Mouse (Mus musculus) erythroblast, embryonic 14.5 days (primary cell): ENCODE measurements around the gene Fam20a. TPM values are rescaled to one million over a fixed set of nuclear protein-coding genes. Genes with fewer than 3 reads are reported as not detected.

Experiments used
- H3K27me3 ChIP-seq: 2 replicates; pipeline ENCODE4 v1.6.1; 2012; ENCODE audit warnings: inconsistent platforms; ENCODE audit not compliant: control insufficient read depth
- H3K36me3 ChIP-seq: 2 replicates; pipeline ENCODE4 v1.6.1; 2012; ENCODE audit warnings: mild to moderate bottlenecking, inconsistent platforms; ENCODE audit not compliant: control insufficient read depth
- H3K4me1 ChIP-seq: 2 replicates; pipeline ENCODE4 v1.6.1; 2012; ENCODE audit warnings: inconsistent platforms; ENCODE audit not compliant: control insufficient read depth
- H3K4me3 ChIP-seq: replicated peaks from 2 replicates; pipeline ENCODE3; 2012; ENCODE audit warnings: moderate library complexity, mild to moderate bottlenecking, inconsistent platforms
- H3K9me3 ChIP-seq: 2 replicates; pipeline ENCODE4 v1.6.1; 2012; ENCODE audit warnings: low read length, inconsistent platforms, mixed read lengths; ENCODE audit not compliant: control insufficient read depth
- GATA1 ChIP-seq: IDR thresholded peaks from 2 replicates; pipeline ENCODE4 v1.6.1; 2012; ENCODE audit warnings: low read length, inconsistent platforms, mixed read lengths
- TAL1 ChIP-seq: IDR thresholded peaks from 3 replicates; pipeline ENCODE4 v1.6.1; 2012; ENCODE audit warnings: low read length, inconsistent platforms, mixed read lengths
- polyA plus RNA-seq: library from polyadenylated mRNA; stranded (reverse); fragments of >175 nt; gene quantifications from 2 replicates; pipeline ENCODE4 v1.2.3, GENCODE M21; 2012

Fam20a gene
- polyA plus RNA-seq, 1 experiment = not detected

DNA sequence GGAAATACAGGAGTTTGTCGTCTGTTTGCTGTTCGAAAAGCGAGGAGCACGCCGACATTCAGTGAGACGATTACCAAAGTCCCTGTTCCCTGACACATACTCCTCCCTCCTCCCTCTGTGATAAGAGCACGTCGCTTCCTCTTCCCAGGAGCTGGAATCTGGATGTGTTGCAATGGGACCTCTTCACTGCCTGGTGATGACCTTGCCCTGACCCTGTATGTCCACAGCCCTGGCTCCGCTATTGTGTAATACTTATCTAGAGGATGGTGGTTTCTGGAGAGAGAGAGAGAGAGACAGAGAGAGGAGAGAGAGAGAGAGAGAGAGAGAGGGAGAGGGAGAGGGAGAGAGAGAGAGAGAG, 16.0 kb downstream of the Fam20a start:
- Histone ChIP-seq H3K4me3 (no peak overlapping the region), H3K4me1 (no peaks in the 10 kb centered on the region), H3K9me3 (no peaks in the 10 kb centered on the region), H3K27me3 (no peaks in the 10 kb centered on the region), H3K36me3 (no peaks in the 10 kb centered on the region)
- TF ChIP-seq TAL1 (no peak), GATA1 (no peak)

DNA sequence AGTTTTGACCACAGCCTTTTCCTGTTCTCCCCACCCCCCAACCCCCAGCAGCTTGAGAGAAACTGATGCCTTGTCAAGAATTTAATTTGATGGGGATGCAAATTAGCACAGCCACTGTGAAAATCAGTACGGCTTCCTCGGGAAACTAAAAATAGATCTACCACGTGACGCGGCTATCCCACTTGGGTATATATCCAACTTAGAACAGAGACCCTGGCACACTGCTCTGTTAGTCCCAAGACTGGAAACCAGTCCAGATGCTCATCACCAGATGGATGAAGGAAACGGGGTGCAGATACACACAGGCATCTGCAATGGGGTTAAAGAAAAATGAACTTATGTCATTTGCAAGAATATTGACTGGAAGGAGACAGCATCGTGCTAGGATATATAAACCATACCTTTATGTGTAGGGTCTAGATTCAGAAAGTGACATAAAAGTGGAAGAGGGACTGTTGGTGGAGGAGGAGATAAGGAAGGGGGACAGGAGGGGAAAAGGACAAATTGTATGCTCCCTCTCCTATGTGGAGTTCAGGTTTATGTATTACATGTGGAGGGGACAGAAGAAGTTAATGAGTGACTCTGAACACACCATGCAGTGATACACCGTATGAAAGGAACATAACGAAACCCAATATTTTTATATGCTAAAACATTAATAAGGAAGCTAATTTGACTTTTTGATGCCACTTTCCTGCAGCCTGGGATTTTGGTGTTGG, 16.6 kb downstream of the Fam20a start:
- H3K27me3 ChIP-seq = no peaks in the 10 kb centered on the region
- no peaks in the 10 kb centered on the region for H3K4me1 ChIP-seq
- TF ChIP-seq TAL1 (no peak), GATA1 (no peak)
- 0 out of 2 replicates have a peak, but pooled peaks cover 2% of the 10 kb centered on the region for H3K9me3 ChIP-seq
- no peak overlapping the region for H3K4me3 ChIP-seq
- no peaks in the 10 kb centered on the region for H3K36me3 ChIP-seq

DNA sequence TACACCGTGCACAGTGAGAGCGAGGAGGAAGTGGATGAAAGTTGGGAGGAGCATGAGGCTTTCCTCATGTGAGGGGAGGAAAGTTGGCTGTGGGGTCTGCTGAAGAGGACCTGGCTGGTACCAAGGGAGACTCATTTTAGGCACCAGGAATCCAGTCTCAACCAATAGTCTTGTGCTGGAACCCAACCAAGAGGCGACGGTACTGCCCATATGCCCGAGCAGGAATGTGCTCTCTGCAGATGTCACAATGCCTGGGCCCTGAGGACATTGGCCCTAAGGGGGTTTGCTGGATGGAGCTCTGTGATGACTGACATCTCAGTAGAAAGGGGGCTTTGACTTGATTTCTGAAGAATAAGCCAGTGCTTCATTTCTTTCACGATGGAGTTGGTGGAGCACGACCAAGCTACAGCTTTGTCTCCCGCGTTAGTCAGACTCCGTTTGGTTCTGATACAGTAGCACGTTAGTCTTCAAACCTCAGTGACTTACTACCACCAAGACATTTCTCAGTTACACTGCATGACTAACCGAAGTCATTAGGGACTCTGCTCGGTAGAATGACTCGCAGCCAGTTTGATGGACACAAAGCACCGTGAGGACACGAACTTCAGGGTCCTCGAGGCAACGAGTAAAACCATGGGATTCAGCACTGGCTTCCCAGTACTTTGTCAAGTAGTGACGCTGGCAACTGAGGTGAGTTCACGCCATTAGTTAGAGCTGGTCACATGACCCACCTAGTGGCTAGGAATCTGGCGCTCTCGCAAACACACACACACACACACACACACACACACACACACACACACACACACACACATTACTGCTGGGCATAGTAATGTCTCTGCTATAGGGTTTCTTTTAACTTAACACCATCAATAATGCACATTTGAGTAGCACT, 17.5 kb downstream of the Fam20a start:
- Histone ChIP-seq H3K4me1 (no peaks in the 10 kb centered on the region), H3K9me3 (peaks cover 4% of the 10 kb centered on the region)

DNA sequence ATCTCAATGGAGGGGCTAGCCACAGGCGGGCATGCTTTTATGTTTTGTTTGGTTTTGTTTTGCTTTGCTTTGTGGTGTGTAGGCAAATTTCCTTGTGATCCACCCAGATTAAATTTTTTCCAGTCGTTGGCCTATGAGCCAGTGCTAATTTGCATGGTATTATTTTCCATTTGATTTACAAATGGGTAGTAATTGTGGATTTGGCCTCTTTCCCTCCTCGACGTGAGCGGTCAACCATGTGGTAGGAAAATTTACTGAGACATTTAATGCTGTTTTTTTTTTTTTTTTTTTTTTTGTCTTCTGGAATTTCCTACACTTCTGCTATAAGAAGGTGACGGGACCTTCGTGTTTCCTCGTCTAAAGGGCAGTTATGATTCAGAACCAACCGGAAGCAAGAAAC, 18.2 kb downstream of the Fam20a start:
- Histone ChIP-seq H3K4me3 (no peak overlapping the region), H3K36me3 (no peaks in the 10 kb centered on the region), H3K4me1 (no peaks in the 10 kb centered on the region), H3K27me3 (no peaks in the 10 kb centered on the region), H3K9me3 (peaks cover 8% of the 10 kb centered on the region)
- TF ChIP-seq GATA1 (no peak), TAL1 (no peak)

More for the DNA sequence above, 17.5 kb downstream of the Fam20a start:
- Histone ChIP-seq H3K27me3 (no peaks in the 10 kb centered on the region), H3K4me3 (no peak overlapping the region), H3K36me3 (no peaks in the 10 kb centered on the region)
- TF ChIP-seq GATA1 = no peak
- no peak for TF ChIP-seq TAL1

DNA sequence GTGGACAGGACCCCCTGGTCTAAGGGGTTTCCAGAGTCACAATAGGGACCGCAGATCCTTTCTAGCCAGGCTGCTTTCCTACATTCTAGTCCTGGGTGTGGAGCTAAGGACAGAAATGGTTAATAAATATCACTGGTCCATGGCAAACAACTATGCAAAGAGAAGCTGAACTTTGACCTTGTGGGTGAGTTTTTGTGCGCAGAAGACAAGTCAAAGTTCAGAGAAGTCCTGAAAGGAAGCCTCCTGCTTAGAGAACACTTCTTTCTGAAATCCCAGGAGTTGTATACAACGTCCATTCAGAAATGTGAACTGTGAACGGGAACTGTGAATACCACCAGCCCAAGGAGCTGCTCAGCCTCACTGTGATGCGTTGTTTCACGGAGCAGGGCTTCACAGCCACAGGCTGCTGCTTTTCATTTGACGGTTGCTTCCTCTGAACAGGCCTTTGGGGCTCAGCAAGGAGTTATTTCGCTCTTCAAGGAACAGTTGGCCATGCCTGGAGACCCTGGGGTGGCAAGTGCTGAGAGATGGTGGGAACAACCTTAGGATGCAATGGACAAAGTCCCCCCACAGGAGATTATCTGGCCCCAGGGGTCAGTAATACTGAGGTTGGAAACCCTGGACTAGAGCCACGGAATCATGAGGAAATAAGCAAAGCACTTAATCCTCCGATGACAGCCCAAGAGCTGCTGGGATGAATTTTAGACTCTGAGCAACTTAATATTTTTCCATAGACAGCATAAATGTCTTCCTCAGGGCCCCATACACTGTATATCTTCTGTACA, 19.9 kb downstream of the Fam20a start:
- TF ChIP-seq TAL1 (no peak), GATA1 (no peak)
- Histone ChIP-seq H3K27me3 (no peaks in the 10 kb centered on the region), H3K9me3 (peaks cover 13% of the 10 kb centered on the region), H3K4me1 (no peaks in the 10 kb centered on the region), H3K36me3 (no peaks in the 10 kb centered on the region), H3K4me3 (no peak overlapping the region)

DNA sequence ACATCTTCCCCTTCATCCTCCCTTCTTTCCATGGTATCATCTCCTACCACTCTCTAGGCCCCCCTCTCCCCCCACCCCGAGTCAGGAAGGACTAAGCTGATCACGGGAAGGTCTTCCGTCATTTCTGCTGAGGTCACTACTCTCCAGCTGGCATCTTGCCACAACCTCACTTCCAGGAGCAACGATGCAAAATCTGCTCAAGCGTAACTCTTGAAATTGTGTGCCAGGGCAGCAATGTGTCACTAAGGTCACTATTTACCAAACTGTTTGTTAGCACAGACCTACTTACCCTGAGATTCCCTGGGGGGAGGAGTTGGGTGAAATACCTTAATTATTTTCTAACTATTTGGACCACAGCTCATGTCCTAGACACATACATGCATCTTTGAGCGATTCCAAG, 21.3 kb downstream of the Fam20a start:
- no peaks in the 10 kb centered on the region for H3K36me3 ChIP-seq
- no peaks in the 10 kb centered on the region for H3K4me1 ChIP-seq
- H3K27me3 ChIP-seq = no peaks in the 10 kb centered on the region
- TF ChIP-seq GATA1 (no peak), TAL1 (no peak)
- H3K4me3 ChIP-seq = no peak overlapping the region
- H3K9me3 ChIP-seq = peaks cover 13% of the 10 kb centered on the region

DNA sequence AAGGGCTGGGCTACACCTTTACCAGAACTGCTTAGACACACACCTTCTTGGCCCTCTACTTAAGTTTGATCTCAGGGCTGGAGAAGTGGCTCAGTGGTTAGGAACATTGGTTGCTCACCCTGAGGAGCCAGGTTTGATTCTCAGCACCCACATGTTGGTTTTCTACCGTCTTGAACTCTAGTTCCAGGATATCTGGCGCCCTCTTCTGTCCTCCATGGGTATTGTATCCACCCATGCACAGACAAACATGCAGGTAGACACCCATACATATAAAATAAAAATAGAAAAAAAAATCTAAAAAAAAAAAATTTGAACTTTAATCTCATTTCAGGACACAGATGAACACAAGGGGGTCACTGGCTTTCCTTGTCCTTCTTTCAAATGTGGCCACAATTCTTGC, 22.3 kb downstream of the Fam20a start:
- H3K4me1 ChIP-seq = no peaks in the 10 kb centered on the region
- H3K36me3 ChIP-seq = no peaks in the 10 kb centered on the region
- no peaks in the 10 kb centered on the region for H3K27me3 ChIP-seq
- peaks cover 13% of the 10 kb centered on the region for H3K9me3 ChIP-seq
- TF ChIP-seq TAL1 (no peak), GATA1 (no peak)
- H3K4me3 ChIP-seq = no peak overlapping the region

DNA sequence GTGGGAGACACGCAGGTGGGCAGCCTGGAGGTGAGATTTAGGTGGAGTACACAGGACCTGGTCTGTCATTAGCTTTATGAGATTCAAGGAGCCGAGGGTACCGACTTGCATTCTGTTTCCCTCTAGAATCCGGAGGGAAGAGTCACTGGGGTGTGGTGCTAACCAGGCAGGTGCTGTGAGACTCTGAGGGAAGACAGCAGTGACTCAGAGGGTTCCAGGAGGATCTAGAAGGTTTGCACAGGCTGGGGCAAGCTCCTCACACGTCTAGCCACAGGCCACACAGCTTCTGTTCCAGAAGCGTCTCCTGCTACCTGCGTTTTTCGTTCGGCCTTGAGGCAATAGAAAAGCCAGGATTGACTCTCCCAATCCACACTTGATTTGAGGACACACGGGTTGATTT, 23.3 kb downstream of the Fam20a start:
- H3K36me3 ChIP-seq = no peaks in the 10 kb centered on the region
- no peaks in the 10 kb centered on the region for H3K27me3 ChIP-seq
- H3K4me3 ChIP-seq = no peak overlapping the region
- peaks cover 13% of the 10 kb centered on the region for H3K9me3 ChIP-seq
- H3K4me1 ChIP-seq = no peaks in the 10 kb centered on the region
- no peak for TF ChIP-seq GATA1
- TF ChIP-seq TAL1 = no peak

DNA sequence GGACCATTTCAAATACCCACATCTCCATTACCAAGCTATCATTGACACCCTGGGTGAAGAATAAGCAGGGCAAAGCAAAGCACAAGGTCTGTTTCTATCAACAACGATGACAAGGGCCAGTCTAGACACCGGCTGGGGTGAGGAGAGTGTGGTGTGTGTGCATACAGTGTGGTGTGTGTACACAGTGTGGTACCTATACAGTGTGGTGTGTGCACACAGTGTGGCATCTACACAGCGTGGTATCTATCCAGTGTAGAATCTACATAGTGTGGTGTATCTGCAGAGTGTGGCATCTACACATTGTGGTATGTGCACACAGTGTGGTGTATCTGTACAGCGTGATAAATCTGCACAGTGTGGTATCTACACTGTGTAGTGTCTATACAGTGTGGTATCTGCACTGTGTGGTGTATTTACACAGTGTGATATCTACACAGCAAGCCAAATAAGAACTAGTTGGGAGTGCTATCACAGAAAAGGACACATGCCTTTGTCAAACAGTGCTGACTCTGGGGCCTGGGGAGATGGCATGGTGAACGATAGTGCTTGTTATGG, 24.9 kb downstream of the Fam20a start:
- Histone ChIP-seq H3K9me3 (peaks cover 13% of the 10 kb centered on the region), H3K4me3 (no peak overlapping the region), H3K36me3 (no peaks in the 10 kb centered on the region), H3K27me3 (no peaks in the 10 kb centered on the region), H3K4me1 (no peaks in the 10 kb centered on the region)
- no peak for TF ChIP-seq TAL1
- TF ChIP-seq GATA1 = no peak
